Mouse (Mus musculus) brain, embryonic 14.5 days (tissue): ENCODE results near the gene Ano6. TPM values are rescaled to one million over a fixed set of nuclear protein-coding genes. Genes with fewer than 3 reads are reported as not detected.
A peak's percentile ranks its signal among the peaks of the same experiment; 100 is the strongest.

Experiments used
- DNase-seq: peaks from one replicate; pipeline ENCODE4 v3.0.0-alpha.2; 2011; ENCODE audit warnings: low read depth
- CTCF ChIP-seq: fragments of 200-500 bp; IDR thresholded peaks from 2 replicates; pipeline ENCODE4 v1.5.1; 2012; ENCODE audit warnings: inconsistent platforms, mild to moderate bottlenecking, moderate library complexity, borderline replicate concordance; ENCODE audit not compliant: insufficient read depth, insufficient read length; ENCODE audit errors: extremely low read depth
- POLR2A ChIP-seq: fragments of 200-500 bp; IDR thresholded peaks from 2 replicates; pipeline ENCODE4 v1.6.1; 2012; ENCODE audit warnings: mild to moderate bottlenecking, inconsistent platforms, borderline replicate concordance; ENCODE audit not compliant: poor library complexity, insufficient read depth, insufficient read length, severe bottlenecking; ENCODE audit errors: extremely low read depth
- polyA plus RNA-seq: library from polyadenylated mRNA; depleted of rRNA; stranded (reverse); fragments of >200 nt; gene quantifications from 2 replicates; pipeline ENCODE4 v1.2.3, GENCODE M21; 2012

Ano6 gene
- polyA plus RNA-seq, 1 experiment, result 32.5 TPM

DNA sequence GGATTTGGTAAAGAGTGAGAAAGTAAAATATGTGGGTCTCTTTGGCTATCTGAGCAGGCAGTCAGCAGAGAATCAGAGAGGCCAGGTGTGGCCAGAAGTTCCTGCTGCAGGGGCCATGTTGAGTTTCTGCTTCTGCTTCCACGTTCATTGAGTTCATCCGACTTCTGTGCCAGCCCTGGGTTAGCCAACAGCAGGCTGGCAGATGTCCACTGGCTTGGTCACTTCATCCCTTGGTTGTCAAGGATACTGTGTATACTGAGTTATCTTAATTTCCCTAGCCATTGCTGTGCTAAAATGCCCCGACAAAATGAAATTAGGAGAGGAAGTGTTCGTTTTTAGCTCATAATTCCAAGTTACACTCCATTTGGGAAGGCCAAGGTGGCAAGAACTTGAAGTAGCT lies 21.1 kb upstream of the Ano6 start:
- no peak for DNase-seq
- TF ChIP-seq POLR2A (no peak), CTCF (no peak)

DNA sequence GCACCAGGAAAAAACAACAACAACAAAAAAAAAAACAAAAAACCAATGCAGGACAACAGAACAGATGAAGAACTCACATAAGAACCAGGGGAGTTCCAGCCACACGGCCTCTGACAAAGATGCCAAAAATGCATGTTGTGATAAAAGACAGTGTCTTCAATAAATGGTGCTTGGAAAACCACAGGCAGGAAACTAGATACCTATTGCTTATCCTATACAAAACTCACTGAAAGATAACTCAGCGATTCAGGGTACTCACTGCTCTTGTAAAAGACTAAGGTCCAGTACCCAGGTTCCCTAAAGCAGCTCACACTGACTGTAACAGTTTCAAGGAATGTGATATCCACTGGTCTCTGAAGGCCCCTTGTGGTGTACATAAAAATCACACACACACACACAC lies 20.3 kb upstream of the Ano6 start:
- TF ChIP-seq CTCF (no peak), POLR2A (no peak)
- no peak for DNase-seq

DNA sequence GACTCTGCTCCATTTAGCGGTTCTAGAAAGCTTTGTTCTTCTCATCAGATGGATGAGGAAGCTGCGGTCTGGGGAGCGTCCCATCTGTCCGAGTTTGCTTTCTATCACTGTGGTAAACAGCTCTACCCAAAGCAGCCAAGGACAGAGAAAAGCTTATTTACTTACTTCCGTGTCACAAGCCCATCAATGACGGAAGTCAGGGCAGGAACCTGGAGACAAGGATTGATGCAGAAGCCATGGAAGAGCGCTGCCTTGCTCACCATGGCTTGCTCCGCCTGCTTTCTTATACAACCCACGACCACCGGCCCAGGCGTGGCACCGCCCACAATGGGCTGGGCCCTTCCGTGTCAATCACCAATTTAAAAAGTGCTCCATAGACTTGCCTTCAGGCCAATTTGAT lies 18.3 kb upstream of the Ano6 start:
- DNase-seq, result no peak
- TF ChIP-seq CTCF, result no peak
- TF ChIP-seq POLR2A, result no peak

DNA sequence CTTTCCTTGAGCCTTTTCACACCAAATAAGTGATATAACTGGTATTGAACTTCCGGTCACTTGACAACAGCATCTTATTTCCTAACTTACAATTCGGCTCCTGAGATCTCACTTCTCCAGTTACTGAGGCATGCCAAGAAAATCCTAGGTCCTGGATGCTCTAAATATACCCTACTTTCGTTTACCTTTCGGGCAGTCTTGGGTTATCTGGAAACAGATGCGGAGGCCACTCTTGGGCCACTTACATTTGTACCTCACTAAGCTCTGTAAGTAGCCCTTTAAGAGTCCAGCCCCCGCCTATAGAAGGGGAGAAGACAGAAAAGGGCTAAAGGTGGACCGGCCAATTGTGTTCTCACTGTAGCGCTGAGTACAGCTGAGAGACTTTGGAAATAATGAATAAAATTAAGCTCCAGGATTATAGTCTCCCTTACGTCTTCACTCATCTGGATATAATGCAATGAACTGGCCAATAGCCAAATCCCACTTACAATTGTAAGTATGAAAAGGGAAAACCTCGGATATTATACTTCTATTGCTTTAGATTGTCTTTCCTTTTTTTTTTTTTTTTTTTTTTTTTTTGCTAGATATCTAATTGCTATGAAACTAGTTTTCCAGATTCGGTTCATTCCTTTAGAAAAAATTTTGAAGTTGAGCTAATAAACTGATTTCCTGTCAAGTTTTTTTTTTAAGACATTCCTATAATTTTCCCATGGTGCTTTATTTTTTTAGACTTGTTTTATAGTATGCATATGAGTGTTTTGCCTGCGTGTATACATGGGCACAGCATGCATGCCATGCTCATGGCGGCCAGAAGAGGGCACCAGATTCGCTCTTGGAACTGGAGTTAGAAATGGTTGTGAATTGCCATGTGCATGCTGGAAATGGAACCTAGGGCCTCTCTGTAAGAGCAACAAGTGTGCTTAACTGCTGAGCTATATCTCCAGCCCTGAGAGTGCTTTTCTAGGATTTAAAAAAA lies 17.5 kb upstream of the Ano6 start:
- TF ChIP-seq POLR2A (no peak), CTCF (peak; percentile 76)
- peak; percentile 71 for DNase-seq

DNA sequence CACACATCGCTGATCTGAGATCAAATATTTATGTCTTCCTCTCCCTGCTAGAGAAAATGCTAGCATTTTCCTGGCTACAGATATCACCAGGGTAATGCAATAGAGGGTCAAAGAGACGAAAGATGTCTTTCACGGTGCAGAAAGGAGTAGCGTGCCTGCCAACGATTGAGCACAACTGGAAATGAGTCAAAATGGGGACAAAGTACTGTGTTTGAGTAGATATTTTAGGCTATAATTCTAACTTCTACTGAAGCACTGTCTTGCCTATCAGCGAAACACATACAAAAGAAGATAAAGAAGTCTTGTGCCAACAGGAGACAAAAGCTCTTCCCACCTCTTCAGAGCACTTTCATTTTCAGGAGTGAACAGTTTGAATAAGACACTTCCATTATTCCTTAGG lies 16.4 kb upstream of the Ano6 start:
- TF ChIP-seq POLR2A (no peak), CTCF (no peak)
- DNase-seq, result no peak

DNA sequence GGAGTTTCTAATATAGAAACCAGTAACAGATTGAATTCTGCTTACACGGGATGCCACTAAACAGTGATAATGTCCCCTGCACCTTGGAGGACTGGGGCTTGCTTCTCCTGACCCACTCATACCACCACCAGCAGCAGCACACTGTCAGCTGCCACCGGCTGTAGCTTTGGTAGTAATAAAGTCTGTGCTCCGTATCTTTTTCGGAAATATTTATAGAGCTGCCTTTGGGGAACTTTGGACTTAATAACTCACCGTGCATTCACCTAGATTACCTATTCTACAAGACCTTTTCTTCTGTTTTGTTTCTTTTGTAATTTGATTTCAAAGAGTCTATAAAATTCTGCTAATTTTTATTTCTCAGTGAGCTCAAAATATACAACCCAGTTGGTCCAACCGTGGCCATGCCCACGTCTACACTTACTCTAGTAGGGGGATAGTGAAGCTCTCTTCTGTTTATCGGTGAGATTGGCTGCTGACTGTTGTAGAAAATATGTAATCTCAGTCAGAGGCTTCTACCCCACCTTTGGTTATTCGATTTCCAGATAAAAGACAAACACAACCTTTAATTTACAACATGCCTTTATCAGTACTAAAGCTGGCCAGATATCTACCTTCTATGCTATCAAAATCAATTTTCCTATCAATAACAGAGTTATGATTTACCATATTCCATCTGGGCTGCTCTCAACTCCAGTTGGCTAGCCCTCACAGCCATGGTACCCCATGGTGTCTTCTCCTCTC lies 15.8 kb upstream of the Ano6 start:
- TF ChIP-seq POLR2A, result no peak
- no peak for TF ChIP-seq CTCF
- no peak for DNase-seq

DNA sequence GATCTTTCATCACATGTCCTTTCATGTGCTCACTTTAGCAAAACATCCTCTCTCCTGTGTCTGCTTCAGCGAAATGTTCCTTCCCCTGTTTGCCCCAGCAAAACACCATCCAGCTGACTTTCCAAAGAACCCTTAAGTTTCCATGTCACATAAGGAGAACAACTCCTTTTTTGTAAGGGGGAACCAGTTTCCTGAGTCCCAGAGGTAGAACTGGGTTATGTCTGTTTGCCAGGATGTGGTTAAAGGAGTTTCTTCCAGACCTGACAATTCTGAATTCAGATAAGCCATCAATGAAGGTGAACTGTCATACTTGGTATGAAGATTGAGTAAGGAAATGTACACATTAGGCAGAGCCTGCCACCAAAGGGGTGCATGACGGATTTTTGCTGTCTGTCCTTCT lies 12.9 kb upstream of the Ano6 start:
- no peak for DNase-seq
- TF ChIP-seq CTCF (no peak), POLR2A (no peak)

DNA sequence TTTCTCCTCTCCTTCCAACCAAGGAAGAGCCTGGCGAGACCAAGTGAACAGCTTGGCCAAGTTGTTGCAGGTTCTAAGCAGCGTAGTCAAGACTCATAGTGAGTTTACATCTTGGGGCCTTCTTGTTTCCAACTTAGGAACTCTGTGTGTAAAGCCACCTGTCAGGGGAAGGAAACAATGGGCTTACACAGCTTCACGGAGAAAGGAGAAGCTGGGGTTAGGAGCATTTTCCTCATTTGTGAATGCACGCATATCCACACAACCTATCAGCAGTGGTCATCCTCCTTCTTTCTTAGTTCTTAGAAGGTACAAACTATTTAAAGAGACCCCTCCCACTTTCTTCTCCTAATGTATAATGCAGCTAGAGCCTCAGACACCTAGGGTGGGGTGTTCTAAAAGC lies 11.9 kb upstream of the Ano6 start:
- TF ChIP-seq CTCF, result no peak
- TF ChIP-seq POLR2A, result no peak
- DNase-seq, result no peak

DNA sequence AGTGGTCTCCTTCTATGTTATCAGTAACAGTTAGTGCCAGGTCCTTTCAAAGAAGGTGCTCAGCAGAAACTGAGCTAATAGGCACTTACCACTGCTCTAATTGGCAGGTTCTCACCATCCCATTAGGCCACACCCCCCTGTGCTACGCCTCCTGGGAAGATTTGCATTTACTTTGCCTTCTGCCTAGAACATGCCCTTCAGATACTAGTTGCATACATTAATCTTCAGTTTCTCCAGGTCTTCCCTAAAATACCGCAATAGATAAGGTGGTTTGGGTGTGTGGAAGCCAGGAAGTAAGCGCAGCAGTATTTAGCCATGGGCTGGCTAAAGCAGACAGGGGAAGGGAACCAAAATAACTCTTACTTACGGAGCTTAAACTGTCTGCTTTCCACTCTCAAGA lies 4.0 kb upstream of the Ano6 start:
- no peak for TF ChIP-seq CTCF
- no peak for TF ChIP-seq POLR2A
- no peak for DNase-seq

DNA sequence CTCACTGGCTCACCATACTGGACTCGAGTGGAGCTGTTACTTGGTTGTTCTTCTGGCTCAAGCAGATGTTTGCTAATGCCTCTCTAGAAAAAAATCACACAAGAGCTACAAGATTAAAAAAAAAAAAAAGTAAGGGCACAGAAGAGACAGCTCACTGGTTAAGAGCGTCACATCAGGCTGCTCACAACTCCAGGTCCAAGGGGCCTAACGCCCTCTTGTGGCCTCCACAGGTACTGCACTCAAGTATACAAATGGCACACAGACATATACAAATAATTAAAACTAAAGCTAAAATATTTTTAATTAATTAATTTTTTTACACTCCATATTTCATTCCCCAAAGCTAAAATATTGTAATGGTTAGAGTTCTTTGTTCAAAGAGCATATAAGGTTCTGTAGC lies 3.1 kb upstream of the Ano6 start:
- DNase-seq, result no peak
- no peak for TF ChIP-seq POLR2A
- peak; percentile 71 for TF ChIP-seq CTCF
